Mouse (Mus musculus): Measurements from ENCODE around the gene Defb47.

Defb47 gene

DNA sequence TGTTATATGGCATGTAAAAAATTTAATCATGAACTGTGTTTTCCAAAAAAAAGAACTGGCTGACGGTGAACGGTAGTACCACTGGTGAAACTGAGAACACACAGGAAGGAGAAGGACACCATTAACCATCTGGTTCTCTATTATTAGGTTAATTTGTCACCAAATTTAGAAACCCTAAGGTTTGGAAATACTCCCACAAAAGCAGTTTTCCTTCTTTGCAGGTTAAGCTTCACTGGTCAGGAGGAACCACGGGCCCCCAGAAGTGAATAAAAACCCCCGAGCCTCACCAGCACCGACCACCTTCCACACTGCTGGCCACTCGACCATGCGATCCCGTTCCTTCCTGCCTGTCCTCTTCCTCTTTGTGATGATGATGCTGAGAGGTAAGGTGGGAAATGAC, at the start of gene Defb47:
Defb47 (plus strand) TSS at position 301 of the 400 bp plus-strand sequence.
- DNase-seq (ENCODE audit: low read depth, low spot score), result no peak

DNA sequence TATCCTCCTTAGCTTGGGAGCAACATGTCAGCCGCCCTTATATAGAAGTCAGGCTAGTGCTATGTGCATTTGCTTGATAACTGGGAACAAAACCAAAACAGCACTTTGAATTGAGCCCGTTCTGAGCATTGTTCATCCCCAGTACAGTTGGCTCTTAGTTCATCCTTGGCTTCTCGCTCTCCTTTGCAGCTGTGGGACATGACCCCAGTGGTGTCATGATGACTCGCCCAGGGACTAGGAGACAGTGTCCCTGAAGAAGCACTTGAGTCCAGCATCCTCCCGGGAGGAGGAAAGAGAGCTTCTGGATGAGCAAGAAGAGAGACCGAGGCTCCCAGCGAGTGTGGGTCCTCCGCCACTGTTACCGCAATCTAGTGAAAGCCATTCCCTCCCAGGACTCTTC, 41.8 kb upstream of the Defb47 start:
- DNase-seq (ENCODE audit: low read depth, low spot score), result no peak

GRCm38 (mm10) chr14:62963632-62964031, 34.2 kb upstream of the Defb47 start:
- no peak for DNase-seq (ENCODE audit: low read depth, low spot score)

- no peak for DNase-seq (ENCODE audit: low read depth, low spot score)
These were observed 32.5 kb upstream of the Defb47 start for GRCm38 (mm10) chr14:62965342-62965741.

GRCm38 (mm10) chr14:62965811-62966520, 31.9 kb upstream of the Defb47 start:
- no peak for DNase-seq (ENCODE audit: low read depth, low spot score)

- no peak for DNase-seq (ENCODE audit: low read depth, low spot score)
These were observed 22.8 kb upstream of the Defb47 start for GRCm38 (mm10) chr14:62975046-62975445.

DNA sequence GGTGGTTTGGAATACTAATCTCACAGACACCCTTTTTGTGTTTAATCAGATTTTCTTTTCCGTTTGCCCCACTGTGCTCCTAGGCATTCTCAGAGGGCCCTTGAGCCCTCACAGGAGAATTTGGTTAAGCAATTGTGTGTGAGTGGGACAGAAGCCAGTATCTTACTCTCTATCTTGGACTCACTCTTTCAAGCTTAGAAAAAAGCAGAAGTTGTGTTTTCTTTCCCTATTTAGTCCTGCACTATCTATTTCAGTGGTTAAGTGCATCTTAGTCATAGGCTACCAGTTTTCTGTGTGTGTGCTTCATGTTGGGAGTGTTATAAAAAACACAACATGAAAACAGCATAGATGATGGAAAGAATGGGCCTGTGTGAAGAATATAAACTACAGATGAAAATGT, 18.1 kb upstream of the Defb47 start:
- no peak for DNase-seq (ENCODE audit: low read depth, low spot score)

DNA sequence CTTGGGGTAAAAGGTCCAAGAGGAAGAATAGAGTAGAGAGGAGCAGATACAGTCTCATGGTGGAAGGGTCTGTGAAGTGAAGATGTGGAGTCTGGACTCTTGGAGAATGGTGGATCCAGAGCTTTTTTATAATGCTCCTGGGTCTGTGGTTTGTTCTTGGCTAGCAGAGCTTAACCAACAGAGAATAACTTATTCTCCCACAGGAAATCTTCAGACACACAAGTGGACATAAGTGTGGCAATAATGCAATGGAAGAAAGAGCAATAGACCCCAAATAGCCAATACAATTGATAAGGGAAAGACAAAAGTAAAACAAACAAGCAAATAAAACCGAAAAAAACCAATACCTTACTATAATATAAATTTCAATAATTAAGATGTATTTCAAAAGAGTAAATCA, 13.5 kb upstream of the Defb47 start, which contains the start of gene Defb48:
Defb48 (minus strand) TSS at position 101 of the 400 bp plus-strand sequence.
- DNase-seq (ENCODE audit: low read depth, low spot score), result no peak

DNA sequence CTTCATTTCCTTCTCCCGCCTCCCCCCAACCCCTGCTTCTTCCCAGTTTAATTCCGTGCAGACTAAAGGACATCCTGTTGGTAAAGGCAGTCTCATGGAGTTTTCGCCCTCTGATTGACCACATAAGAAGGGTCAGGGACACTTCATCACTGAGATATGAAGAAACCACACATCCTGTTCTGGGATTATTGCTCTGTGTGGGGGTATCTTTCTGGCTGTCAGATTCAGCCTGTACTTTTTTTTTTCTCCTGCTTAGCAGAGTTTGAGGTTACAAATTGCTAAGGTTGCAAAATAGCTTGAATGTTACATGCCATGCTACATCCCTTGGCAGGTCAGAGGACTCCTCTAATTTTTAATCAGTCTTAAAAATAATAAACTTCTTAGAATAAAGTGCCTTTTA, 6.6 kb upstream of the Defb47 start:
- DNase-seq (ENCODE audit: low read depth, low spot score), result no peak

DNA sequence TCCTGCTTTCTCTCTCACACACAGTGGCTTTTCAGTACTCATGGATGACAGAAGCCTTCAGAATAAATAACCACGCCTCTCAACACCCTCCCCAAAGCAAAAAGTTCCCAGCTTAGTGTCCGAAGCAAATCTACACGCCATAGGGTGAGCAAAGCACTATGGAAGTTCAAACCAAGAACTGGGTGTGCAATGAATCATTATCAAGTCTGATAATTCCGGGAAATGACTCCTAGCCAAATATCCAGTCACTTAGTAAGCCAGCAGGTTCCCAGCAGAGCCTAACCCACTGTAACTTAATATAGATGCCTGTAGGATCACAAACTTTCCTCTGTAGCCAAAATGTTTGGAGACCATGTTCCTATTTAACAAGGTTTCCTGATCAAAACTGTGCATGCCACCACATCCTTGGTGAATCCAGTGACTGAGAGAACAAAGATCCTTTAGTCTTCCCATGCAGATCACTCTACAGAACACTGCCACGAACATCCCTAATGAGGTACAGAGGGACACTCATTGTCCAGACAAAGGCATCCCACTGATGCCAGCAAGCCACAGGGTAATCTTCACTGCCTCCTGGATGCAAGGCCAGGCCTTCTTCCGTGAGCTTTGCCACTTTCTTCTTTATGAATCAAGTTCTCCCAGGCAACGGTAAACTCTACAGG, 5.9 kb upstream of the Defb47 start:
- no peak for DNase-seq (ENCODE audit: low read depth, low spot score)

- no peak for DNase-seq (ENCODE audit: low read depth, low spot score)
These were observed 1.1 kb downstream of the Defb47 start for GRCm38 (mm10) chr14:62998977-62999376.

GRCm38 (mm10) chr14:63002588-63002987, 4.7 kb downstream of the Defb47 start:
- DNase-seq (ENCODE audit: low read depth, low spot score), result no peak

DNA sequence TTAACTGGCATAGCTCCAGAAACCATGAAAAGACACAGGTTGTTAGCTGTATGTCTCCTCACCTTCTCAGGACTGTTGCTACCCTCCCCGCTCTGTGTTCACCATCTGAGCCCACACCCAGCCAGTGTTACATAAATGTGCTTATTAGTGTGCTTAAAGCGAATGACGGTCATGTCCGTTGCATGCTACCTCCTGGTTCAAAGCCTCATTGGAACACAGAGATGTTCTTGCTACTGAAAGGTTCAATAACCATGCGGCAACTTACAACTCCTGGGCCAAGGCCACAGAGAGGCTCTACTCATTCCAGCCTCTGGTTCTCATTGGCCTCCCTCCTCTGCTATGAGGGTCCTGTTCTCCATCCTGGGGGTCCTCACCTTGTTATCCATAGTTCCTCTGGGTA, 13.6 kb downstream of the Defb47 start, which contains the start of gene Defb43:
Defb43 (plus strand) TSS at position 301 of the 400 bp plus-strand sequence.
- DNase-seq (ENCODE audit: low read depth, low spot score), result no peak

GRCm38 (mm10) chr14:63013082-63013481, 15.2 kb downstream of the Defb47 start:
- no peak for DNase-seq (ENCODE audit: low read depth, low spot score)

GRCm38 (mm10) chr14:63014667-63015066, 16.8 kb downstream of the Defb47 start:
- DNase-seq (ENCODE audit: low read depth, low spot score), result no peak

DNA sequence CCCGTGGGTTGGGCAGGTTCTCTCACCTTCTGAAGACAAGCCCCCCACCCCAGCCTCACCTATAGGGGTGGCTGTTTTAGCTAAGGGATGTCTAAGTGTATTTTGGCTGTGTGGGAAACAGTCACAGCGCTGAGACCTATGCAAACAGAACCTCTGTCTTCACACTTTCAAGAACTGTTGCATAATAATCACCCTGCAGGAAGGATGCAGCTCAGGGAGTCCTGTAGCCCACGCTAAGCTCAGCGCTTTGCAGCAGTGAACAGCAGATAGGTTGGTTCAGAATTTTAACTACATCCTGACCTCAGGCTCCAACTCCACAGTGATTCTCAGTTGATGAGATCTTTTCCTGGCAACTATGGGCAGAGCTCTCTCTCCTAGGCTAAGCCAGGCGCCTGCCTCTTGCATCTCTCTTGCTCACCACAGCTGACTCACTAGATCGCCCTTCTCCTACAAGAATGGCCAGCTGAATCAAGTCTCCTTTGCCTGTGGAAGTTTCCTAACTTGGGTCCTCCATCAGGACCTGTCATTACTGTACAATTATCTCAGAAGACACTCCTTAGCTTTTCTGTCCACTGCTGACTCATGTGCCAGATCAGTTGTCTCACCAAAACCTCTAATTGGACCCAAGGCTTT, 22.8 kb downstream of the Defb47 start:
- DNase-seq (ENCODE audit: low read depth, low spot score), result no peak

- DNase-seq (ENCODE audit: low read depth, low spot score), result no peak
These were observed 48.8 kb downstream of the Defb47 start, which contains the start of gene Defb42 for GRCm38 (mm10) chr14:63046691-63047090. Gene Defb42 (plus strand): TSS chr14:63046991.

- DNase-seq (ENCODE audit: low read depth, low spot score), result no peak
These were observed 52.1 kb downstream of the Defb47 start, which contains the start of gene Defb30 for GRCm38 (mm10) chr14:63049910-63050370. Gene Defb30 (minus strand): TSS chr14:63049960.
